Mouse (Mus musculus): ENCODE measurements around the gene Tead1. TPM values are rescaled to one million over a fixed set of nuclear protein-coding genes. Genes with fewer than 3 reads are reported as not detected.

The Tead1 gene
- total RNA-seq, 2 experiments from 2014 or later, result not detected

DNA sequence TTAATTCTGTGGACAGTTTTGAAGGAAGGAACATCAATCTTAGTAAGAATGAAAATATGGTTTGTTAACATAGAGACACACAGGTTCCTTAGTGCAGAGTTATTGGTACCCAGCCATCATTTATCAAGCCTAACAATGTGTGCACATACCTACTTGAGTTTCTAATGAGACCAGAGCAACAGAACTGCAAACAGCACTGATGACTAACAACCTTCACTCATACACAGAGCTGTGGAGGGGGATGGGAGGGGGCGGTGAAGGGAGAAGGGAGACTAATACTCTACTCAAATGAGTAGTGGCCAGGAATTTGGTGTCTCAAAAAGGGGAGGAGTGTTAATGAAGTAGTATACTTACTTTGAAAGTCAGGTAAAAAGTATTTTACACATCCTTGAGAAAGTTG lies 263.9 kb downstream of the Tead1 start:
- ATAC-seq (replicated peaks; ENCODE audit: low FRiP score, poor library complexity, severe bottlenecking), result no peak

DNA sequence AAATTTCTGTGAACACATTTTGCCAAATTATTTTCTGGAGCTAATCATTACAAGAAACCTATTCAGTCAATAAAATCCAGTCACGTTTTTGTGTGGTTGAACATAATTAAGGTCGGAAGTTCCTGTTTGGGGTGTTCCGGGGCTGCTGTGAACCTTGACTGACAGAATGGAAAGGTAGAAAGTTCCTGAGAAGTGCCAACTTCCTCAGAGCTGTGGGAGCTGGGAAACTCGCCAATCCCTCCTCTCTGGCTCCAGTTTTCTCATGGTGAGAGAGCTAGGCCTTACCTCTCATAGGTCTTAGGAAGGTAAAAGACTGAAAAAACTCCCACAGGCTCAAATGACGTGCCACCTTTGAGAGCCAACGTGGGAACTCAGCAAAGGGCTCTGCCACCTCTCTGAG lies 267.6 kb downstream of the Tead1 start:
- no peak for ATAC-seq (replicated peaks; ENCODE audit: low FRiP score, poor library complexity, severe bottlenecking)

DNA sequence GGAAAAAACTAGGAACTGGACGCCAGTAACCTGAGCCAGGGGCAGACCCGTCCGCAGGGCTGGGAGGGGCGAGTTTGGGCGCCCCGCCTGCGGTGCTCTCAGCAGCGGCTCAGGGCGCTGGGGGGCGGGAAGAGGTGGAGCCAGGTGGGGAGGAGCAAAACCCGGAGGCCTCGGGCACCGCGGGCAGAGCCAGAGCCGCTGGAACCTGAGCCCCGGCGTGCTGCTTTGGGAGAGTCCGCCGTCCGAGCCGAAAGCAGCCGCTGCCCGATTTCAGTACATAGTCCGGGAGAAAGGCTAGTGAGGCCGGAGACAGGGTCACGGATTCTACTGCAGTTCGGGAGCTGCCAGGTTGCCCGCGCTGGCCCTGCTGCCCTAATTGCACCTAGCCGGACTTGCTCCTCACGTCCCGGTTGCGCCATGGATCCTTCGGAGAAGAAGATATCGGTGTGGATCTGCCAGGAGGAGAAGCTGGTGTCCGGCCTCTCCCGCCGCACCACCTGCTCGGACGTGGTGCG lies 274.7 kb downstream of the Tead1 start, which contains the start of gene Rassf10:
Rassf10 (plus strand) TSS at position 186 of the 515 bp plus-strand sequence.
- ATAC-seq (replicated peaks; ENCODE audit: low FRiP score, poor library complexity, severe bottlenecking), result no peak

DNA sequence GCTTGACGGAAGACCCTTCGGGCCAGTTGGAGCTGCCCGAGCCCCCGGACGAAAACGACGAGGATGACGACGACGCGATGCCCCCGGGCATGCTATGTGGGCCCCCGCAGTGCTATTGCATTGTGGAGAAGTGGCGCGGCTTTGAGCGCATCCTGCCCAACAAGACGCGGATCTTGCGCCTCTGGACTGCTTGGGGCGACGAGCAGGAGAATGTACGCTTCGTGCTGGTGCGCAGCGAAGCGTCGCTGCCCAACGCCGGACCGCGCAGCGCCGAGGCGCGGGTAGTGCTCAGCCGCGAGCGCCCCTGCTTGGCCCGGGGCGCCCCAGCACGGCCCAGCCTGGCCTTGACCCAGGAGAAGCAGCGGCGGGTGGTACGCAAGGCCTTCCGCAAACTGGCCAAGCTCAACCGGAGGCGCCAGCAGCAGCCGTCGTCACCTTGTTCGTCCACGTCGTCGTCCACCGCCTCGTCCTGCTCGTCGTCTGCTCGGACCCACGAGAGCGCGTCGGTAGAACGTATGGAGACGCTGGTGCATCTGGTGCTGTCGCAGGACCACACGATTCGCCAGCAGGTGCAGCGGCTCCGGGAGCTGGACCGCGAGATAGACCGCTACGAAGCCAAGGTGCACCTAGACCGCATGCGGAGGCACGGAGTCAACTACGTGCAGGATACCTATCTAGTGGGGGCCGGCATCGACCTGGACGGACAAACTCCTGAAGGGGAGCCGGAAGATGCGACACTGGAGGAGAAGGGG lies 275.4 kb downstream of the Tead1 start:
- no peak for ATAC-seq (replicated peaks; ENCODE audit: low FRiP score, poor library complexity, severe bottlenecking)

DNA sequence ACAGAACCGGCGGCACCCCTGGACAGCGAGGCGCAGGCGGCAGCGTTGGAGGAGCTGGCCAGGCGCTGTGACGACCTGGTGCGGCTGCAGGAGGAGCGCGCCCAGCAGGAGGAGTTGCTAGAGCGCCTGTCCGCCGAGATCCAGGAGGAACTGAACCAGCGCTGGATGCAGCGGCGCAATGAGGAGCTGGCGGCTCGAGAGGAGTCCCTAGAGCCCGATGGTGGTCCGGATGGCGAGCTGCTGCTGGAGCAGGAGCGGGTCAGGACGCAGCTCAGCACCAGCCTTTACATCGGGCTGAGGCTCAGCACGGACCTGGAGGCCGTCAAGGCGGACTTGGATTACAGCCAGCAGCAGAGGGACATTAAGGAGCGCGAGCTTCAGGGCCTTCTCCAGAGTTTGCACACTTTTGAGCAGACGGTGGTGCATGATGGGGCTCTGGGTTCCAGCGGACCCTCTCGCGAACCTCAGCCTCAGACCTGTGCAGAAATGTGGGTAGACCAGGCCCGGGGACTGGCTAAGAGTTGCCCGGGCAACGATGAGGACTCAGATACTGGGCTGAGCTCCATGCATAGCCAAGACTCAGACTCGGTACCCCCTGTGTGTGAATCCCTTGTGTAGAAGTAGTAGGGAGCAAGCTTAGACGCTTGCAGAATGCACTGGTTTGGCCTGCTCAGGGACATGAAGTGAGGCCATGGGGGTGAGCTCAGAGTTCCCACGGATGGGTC lies 276.1 kb downstream of the Tead1 start:
- no peak for ATAC-seq (replicated peaks; ENCODE audit: low FRiP score, poor library complexity, severe bottlenecking)

DNA sequence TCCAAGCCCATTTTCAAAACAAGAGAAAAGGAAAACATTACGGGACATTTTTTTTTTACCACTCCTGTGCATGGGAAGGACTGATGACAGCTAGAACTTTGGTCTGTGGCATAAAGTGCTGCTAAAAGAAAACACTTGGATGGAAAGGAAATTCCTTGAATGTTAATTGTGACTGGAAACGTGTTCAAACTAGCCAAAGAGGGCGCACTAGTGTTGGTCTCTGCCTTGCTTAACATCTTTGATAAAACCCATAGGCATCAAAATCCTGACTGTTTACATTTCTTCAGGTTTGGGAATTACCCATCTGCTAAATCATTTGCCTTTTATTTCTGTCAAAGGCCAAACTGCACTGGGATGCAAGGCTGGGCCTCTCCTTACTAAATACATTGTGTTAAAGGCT lies 276.8 kb downstream of the Tead1 start:
- no peak for ATAC-seq (replicated peaks; ENCODE audit: low FRiP score, poor library complexity, severe bottlenecking)
